Mouse (Mus musculus): Measurements from ENCODE around the gene Cd4. TPM values are rescaled to one million over a fixed set of nuclear protein-coding genes. Genes with fewer than 3 reads are reported as not detected.

Cd4 gene
- total and polyA plus RNA-seq, 3 experiments = not detected

GRCm38 (mm10) chr6:124817563-124817962, 70.5 kb downstream of the Cd4 start:
- no peaks in the 10 kb centered on the region for H3K9me3 ChIP-seq (replicated peaks; ENCODE audit: insufficient read depth, low read length)
- H3K4me3 ChIP-seq (ENCODE audit: control insufficient read depth in 1 of 2, insufficient read depth in 1 of 2, low read depth in 2 of 2, low read length in 2 of 2) = no peak overlapping the region
- peaks cover 0 to 9% of the 10 kb centered on the region in 2 experiments; a peak in 3 of 4 replicates for H3K4me1 ChIP-seq (ENCODE audit: control insufficient read depth in 1 of 2, insufficient read depth in 2 of 2, low read length in 2 of 2)
- H3K27me3 ChIP-seq (ENCODE audit: control insufficient read depth in 1 of 2, insufficient read depth in 2 of 2, low read length in 2 of 2) = no peaks in the 10 kb centered on the region
- peaks cover 6 to 11% of the 10 kb centered on the region in 2 experiments for H3K36me3 ChIP-seq (ENCODE audit: control insufficient read depth in 1 of 2, insufficient read depth in 2 of 2, low read length in 2 of 2)
- H3K9ac ChIP-seq (ENCODE audit: control insufficient read depth, low read depth, low read length, poor library complexity, severe bottlenecking) = no peak overlapping the region
- H3K27ac ChIP-seq (ENCODE audit: control insufficient read depth, low read depth, low read length) = no peak overlapping the region
- no peak for DNase-seq (ENCODE audit: low read depth, low spot score)
- TF ChIP-seq MYC (IDR thresholded peaks at IDR 0.05; ENCODE audit: low read depth, low read length) = no peak
- no peak for TF ChIP-seq TBP (IDR thresholded peaks at IDR 0.05; ENCODE audit: low read depth, low read length)
- no peak for TF ChIP-seq SMC3 (IDR thresholded peaks at IDR 0.05; ENCODE audit: low read depth, low read length)
- no peak for TF ChIP-seq ETS1 (IDR thresholded peaks at IDR 0.05; ENCODE audit: low read depth, low read length)
- no peak for TF ChIP-seq TAL1 (IDR thresholded peaks at IDR 0.05; ENCODE audit: low read length)
- TF ChIP-seq POLR2A (IDR thresholded peaks at IDR 0.05; ENCODE audit: control insufficient read depth in 1 of 2, insufficient read depth in 1 of 2, low read depth in 1 of 2, low read length in 2 of 2, poor library complexity in 1 of 2) = no peak
- TF ChIP-seq MXI1 (IDR thresholded peaks at IDR 0.05; ENCODE audit: low read depth, low read length) = no peak
- no peak for TF ChIP-seq NELFE (IDR thresholded peaks at IDR 0.05; ENCODE audit: low read depth, low read length)
- TF ChIP-seq SIN3A (IDR thresholded peaks at IDR 0.05; ENCODE audit: low read length) = no peak
- no peak for TF ChIP-seq E2F4 (IDR thresholded peaks at IDR 0.05; ENCODE audit: borderline replicate concordance, low read depth, low read length)
- TF ChIP-seq RCOR1 (IDR thresholded peaks at IDR 0.05; ENCODE audit: low read depth, low read length) = no peak
- no peak for TF ChIP-seq POLR2AphosphoS5 (IDR thresholded peaks at IDR 0.05; ENCODE audit: borderline replicate concordance, low read depth, low read length)
- no peak for TF ChIP-seq USF2 (IDR thresholded peaks at IDR 0.05; ENCODE audit: borderline replicate concordance in 1 of 2, insufficient read depth in 1 of 2, low read depth in 1 of 2, low read length in 2 of 2)
- H3K79me2 ChIP-seq (ENCODE audit: control insufficient read depth, insufficient read depth, low read length, poor library complexity) = peaks cover 13% of the 10 kb centered on the region

GRCm38 (mm10) chr6:124817125-124817524, 70.9 kb downstream of the Cd4 start:
- Histone ChIP-seq H3K79me2 (ENCODE audit: control insufficient read depth, insufficient read depth, low read length, poor library complexity) (peaks cover 16% of the 10 kb centered on the region), H3K27me3 (ENCODE audit: control insufficient read depth in 1 of 2, insufficient read depth in 2 of 2, low read length in 2 of 2) (no peaks in the 10 kb centered on the region), H3K36me3 (ENCODE audit: control insufficient read depth in 1 of 2, insufficient read depth in 2 of 2, low read length in 2 of 2) (peaks cover 6 to 11% of the 10 kb centered on the region in 2 experiments), H3K27ac (ENCODE audit: control insufficient read depth, low read depth, low read length) (no peak overlapping the region), H3K4me3 (ENCODE audit: control insufficient read depth in 1 of 2, insufficient read depth in 1 of 2, low read depth in 2 of 2, low read length in 2 of 2) (no peak overlapping the region), H3K4me1 (ENCODE audit: control insufficient read depth in 1 of 2, insufficient read depth in 2 of 2, low read length in 2 of 2) (peaks cover 0 to 13% of the 10 kb centered on the region in 2 experiments; a peak in 3 of 4 replicates), H3K9ac (ENCODE audit: control insufficient read depth, low read depth, low read length, poor library complexity, severe bottlenecking) (no peak overlapping the region), H3K9me3 (replicated peaks; ENCODE audit: insufficient read depth, low read length) (no peaks in the 10 kb centered on the region)
- TF ChIP-seq CHD1 (IDR thresholded peaks at IDR 0.05; ENCODE audit: low read depth, low read length) = no peak
- no peak for TF ChIP-seq ZNF384 (IDR thresholded peaks at IDR 0.05; ENCODE audit: low read depth, low read length)
- no peak for TF ChIP-seq CHD2 (IDR thresholded peaks at IDR 0.05; ENCODE audit: low read length)
- no peak for TF ChIP-seq JUND (IDR thresholded peaks at IDR 0.05; ENCODE audit: low read depth, low read length)
- TF ChIP-seq MEF2A (IDR thresholded peaks at IDR 0.05; ENCODE audit: extremely low read depth, insufficient replicate concordance, low read depth, low read length, poor library complexity, severe bottlenecking) = no peak
- TF ChIP-seq HCFC1 (IDR thresholded peaks at IDR 0.05; ENCODE audit: low read depth, low read length) = no peak
- no peak for TF ChIP-seq ZKSCAN1 (IDR thresholded peaks at IDR 0.05; ENCODE audit: low read depth, low read length)
- no peak for TF ChIP-seq E2F4 (IDR thresholded peaks at IDR 0.05; ENCODE audit: borderline replicate concordance, low read depth, low read length)
- no peak for TF ChIP-seq RCOR1 (IDR thresholded peaks at IDR 0.05; ENCODE audit: low read depth, low read length)
- TF ChIP-seq SIN3A (IDR thresholded peaks at IDR 0.05; ENCODE audit: low read length) = no peak
- no peak for TF ChIP-seq SMC3 (IDR thresholded peaks at IDR 0.05; ENCODE audit: low read depth, low read length)
- no peak for TF ChIP-seq MAX (IDR thresholded peaks at IDR 0.05; ENCODE audit: low read length)
- no peak for TF ChIP-seq USF2 (IDR thresholded peaks at IDR 0.05; ENCODE audit: borderline replicate concordance in 1 of 2, insufficient read depth in 1 of 2, low read depth in 1 of 2, low read length in 2 of 2)
- no peak for TF ChIP-seq NELFE (IDR thresholded peaks at IDR 0.05; ENCODE audit: low read depth, low read length)
- no peak for TF ChIP-seq POLR2AphosphoS2 (IDR thresholded peaks at IDR 0.05; ENCODE audit: low read length)
- no peak for TF ChIP-seq RAD21 (IDR thresholded peaks at IDR 0.05; ENCODE audit: low read depth, low read length)
- TF ChIP-seq CTCF (IDR thresholded peaks at IDR 0.05 in 2 of 3, conservative IDR thresholded peaks at IDR 0.05 in 1 of 3; ENCODE audit: control insufficient read depth in 1 of 3, insufficient read depth in 1 of 3, low read depth in 2 of 3, low read length in 3 of 3, poor library complexity in 1 of 3, severe bottlenecking in 1 of 3) = no peak
- no peak for TF ChIP-seq ETS1 (IDR thresholded peaks at IDR 0.05; ENCODE audit: low read depth, low read length)
- no peak for DNase-seq (ENCODE audit: low read depth, low spot score)

Measured in MEL (cell line).